Mouse (Mus musculus): ENCODE measurements around the gene Hoxd9. TPM values are rescaled to one million over a fixed set of nuclear protein-coding genes. Genes with fewer than 3 reads are reported as not detected.
A peak's percentile ranks its signal among the peaks of the same experiment; 100 is the strongest.

Hoxd9 gene
- total RNA-seq (2021), result not detected
- long read RNA-seq, experiment 1, result 0 reads
- long read RNA-seq, experiment 2, result 0 reads

DNA sequence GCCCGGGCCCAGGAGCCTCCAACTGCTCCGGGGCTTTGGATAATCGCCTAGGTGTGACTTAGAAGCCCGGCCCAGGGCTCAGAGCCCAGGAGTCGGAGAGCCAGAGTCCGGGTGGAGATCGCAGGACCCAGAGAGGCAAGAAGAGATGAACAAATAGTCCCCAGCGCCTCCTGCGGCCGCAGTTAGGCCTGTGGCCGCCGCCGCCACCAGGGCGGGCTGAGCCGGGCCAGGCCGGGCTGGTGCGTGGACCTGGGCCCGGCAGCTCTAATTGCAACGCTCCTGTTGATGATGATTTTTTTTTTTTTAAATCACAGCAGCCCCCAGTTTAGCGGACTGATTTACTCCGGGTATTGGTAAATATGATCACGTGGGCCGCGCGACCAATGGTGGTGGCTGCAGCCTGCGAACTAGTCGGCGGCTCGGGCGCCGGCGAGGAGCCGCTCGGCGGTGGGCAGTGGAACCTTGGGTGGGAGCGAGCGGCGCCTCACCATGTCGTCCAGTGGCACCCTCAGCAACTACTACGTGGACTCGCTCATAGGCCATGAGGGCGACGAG lies at the start of gene Hoxd9:
Gene Hoxd9, plus strand, starts transcription at position 161 of the 555 bp plus-strand sequence.
- no peak for DNase-seq (ENCODE audit: low spot score in 2 of 2)

DNA sequence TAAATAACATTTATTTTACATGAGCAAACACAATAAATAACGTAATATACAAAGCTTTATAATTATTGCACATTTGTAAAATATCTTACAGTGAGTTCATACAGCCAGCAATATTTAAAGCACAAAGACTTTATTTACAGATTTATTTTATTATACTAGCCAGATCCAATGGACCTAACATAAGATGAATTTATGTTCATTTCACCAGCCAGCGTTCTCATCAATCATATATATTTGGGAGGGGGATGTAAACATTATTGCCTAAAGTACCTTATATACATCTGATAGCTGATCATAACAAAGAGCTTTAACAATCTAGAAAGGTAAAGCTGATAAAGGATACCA lies 44.6 kb upstream of the Hoxd9 start:
- no peak for DNase-seq (ENCODE audit: low spot score in 2 of 2)

GRCm38 (mm10) chr2:74653781-74654535 lies 43.6 kb upstream of the Hoxd9 start:
- DNase-seq (ENCODE audit: low spot score in 2 of 2), result no peak

- no peak for DNase-seq (ENCODE audit: low spot score in 2 of 2)
These were observed 42.6 kb upstream of the Hoxd9 start for GRCm38 (mm10) chr2:74654743-74655419.

GRCm38 (mm10) chr2:74655420-74655781 lies 42.1 kb upstream of the Hoxd9 start:
- no peak for DNase-seq (ENCODE audit: low spot score in 2 of 2)

- DNase-seq (ENCODE audit: low spot score in 2 of 2), result no peak
These were observed 41.5 kb upstream of the Hoxd9 start for GRCm38 (mm10) chr2:74655821-74656631.

GRCm38 (mm10) chr2:74656632-74657021 lies 40.9 kb upstream of the Hoxd9 start:
- DNase-seq (ENCODE audit: low spot score in 2 of 2), result no peak

DNA sequence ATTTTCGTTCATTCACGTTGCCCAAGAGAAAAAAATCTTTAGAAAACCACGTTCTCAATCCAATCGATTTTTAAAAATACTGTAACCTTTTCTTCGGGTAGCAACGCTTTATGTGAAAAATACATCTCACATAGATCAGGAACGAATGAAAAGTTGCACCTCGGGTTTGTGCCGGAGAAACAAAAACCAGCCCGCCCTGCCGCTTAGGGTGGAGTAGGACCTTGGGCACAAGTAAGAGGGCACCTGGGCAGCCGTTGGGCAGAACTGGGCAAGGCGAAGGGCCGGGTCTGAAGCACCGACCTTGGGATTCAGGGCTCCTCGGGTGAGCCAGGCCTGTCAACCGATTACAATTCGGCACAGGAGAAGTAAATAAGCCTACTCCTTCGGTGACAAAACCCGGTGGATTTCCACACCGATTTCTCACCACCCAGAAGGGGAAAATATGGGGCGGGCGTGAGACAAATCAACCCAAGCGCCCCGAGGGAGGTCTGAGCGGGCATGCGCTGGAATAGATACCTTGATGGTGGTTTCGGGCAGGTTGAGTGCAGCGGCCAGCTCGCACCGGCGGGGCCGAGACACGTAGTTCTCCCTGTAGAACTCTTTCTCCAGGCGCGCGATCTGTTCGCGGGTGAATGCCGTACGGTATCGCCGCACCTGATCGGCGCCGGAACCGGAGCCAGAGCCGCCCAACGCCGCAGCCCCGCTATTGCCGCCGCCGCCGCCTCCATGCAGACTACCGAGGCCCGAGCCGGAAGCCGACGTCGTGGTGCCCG lies 40.1 kb upstream of the Hoxd9 start:
- no peak for DNase-seq (ENCODE audit: low spot score in 2 of 2)

DNA sequence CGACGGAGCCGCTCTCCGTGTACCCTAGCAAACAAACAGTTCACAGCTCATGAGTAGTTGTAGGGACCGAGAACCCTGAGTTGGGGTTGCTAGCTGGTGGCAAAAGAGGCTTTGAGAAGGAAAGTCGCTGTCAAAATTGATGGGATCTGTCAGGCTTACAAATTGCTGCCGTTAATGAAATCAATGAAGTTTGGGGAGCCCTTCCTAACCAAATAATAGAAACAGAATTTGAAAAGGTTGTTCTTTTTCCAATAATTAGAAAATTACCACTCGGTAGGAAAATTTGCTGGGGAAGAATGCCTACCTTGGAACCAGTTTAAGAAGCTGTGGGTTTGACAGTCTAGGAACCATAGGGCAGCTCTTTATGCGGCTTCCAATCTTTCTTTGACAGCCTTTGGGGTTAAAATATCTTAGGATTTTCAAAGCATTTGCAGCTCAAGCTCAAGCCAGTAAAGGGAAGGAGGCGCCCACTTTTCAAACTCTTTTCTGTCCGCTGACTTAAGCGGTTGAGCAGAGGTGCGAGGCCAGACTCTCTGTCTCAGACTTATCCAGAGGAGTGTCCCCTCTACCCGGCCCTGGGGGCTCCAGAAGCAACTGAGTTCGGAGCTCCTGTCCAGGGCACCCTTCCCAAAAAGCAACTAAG lies 39.4 kb upstream of the Hoxd9 start:
- DNase-seq (ENCODE audit: low spot score in 2 of 2), result no peak

DNA sequence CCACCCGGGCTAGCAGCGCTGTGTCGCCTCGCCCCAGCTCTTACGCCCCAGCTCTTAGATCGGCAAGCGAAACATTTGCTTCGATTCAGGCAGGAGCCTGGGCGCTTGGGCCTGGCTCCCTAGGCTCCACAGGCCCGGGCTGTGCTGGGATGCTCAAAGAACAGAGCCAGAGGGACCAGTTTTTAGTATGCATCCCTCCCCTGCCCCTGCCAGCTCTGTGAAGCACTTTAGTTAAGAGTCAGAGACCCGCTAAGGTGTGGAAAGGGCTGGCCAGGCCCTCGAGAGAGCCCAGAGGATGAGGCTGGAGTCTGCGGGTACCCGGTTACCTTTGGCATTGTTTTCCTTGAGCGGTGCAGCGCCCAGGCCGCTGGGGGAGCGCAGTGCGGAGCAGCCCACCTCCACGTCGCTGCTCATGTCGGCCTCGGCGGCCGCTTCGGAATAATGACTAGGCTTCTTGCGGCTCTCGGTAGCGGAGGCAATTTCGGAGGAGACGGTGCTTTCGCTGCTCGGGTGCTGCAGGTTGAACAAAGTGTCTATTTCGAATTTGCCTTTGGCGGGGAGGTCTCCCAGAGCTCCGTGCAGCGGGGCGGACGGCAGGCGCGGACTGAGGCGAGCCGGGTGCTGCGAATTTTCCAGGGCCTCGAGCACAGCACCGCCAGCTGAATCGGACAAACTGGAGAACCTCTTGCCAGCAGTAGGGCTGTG lies 38.7 kb upstream of the Hoxd9 start:
- no peak for DNase-seq (ENCODE audit: low spot score in 2 of 2)

- DNase-seq (ENCODE audit: low spot score in 2 of 2), result no peak
These were observed 38.0 kb upstream of the Hoxd9 start, which contains the start of gene Evx2 for GRCm38 (mm10) chr2:74659507-74660005. Gene Evx2, minus strand, starts transcription at chr2:74659557.

- DNase-seq (ENCODE audit: low spot score in 2 of 2), result no peak
These were observed 36.8 kb upstream of the Hoxd9 start for GRCm38 (mm10) chr2:74660421-74661375.

DNA sequence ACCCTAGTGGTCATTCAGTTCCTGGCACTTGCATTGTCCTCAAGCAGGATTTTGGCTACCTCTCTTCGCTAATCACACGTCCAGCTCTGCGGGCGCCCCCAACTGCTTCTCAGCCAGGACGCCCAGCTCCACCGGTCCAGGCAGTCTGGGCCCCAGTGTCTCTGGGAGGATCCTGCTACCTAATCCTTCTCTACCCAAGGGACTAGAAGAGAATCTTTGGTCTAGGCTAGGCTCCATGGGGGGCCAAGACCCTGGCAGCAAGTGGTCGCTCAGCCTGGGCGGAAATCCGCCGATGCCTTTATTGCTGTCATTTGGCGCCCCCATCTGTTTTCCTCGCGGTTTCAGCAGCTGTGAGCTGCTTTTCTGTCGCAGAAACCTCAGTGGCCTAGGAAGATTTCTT lies 35.8 kb upstream of the Hoxd9 start:
- DNase-seq (ENCODE audit: low spot score in 2 of 2), result peak in 1 of 2 experiments; percentile 54

GRCm38 (mm10) chr2:74663291-74663925 lies 34.1 kb upstream of the Hoxd9 start:
- DNase-seq (ENCODE audit: low spot score in 2 of 2), result no peak

- DNase-seq (ENCODE audit: low spot score in 2 of 2), result no peak
These were observed 31.1 kb upstream of the Hoxd9 start for GRCm38 (mm10) chr2:74666411-74666810.

- no peak for DNase-seq (ENCODE audit: low spot score in 2 of 2)
These were observed 30.2 kb upstream of the Hoxd9 start for GRCm38 (mm10) chr2:74667191-74667841.

DNA sequence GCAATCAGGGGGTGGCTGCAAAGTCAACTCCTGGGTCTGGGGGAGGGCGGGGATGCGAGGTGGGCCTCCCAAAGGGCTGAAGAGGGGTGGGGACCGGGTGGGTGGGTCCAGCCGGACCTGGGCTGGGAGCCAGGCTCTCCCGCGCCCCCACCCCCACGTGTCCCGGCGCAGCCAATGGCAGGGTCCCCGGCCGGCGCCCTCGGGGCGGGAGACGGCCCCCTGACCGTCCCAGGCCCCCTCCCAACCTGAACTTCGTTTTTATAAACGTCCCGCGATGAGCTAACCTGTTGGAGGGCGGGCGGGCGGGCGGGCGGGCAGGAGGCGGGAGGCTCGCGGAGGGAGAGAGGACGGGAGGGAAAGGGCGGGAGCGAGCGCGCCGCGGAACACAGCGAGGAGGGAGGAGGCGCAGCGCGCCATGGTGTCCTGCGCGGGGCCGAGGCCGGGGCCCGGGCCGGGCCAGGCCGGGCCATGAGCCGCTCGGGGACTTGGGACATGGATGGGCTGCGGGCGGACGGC lies 29.6 kb upstream of the Hoxd9 start, which contains the start of gene Hoxd13:
Gene Hoxd13, plus strand, starts transcription at position 469 of the 516 bp plus-strand sequence.
- no peak for DNase-seq (ENCODE audit: low spot score in 2 of 2)

Data from layer of hippocampus, postnatal 14 days (tissue).